Mouse (Mus musculus) ES-E14 (cell line): Measurements from ENCODE around the gene Nmnat2.

ENCODE experiments used
- CHD2 ChIP-seq: IDR thresholded peaks from 2 replicates; pipeline ENCODE4 v1.6.1; 2014; ENCODE audit warnings: mild to moderate bottlenecking, low read depth, low read length, inconsistent platforms
- HCFC1 ChIP-seq: IDR thresholded peaks from 2 replicates; pipeline ENCODE4 v1.6.1; 2012; ENCODE audit warnings: low read length, inconsistent platforms, borderline replicate concordance; ENCODE audit not compliant: insufficient read depth
- MAFK ChIP-seq: IDR thresholded peaks from 2 replicates; pipeline ENCODE4 v1.6.1; 2014; ENCODE audit warnings: mild to moderate bottlenecking, low read depth, low read length, inconsistent platforms; ENCODE audit not compliant: insufficient read depth
- ZC3H11A ChIP-seq: IDR thresholded peaks from 2 replicates; pipeline ENCODE4 v1.6.1; 2012; ENCODE audit warnings: low read depth, mild to moderate bottlenecking, inconsistent platforms, low read length, borderline replicate concordance
- ZNF384 ChIP-seq: IDR thresholded peaks from 2 replicates; pipeline ENCODE4 v1.6.1; 2012; ENCODE audit warnings: low read depth, low read length, inconsistent platforms

- TF ChIP-seq CHD2 (no peak), ZC3H11A (no peak), HCFC1 (no peak), MAFK (no peak), ZNF384 (no peak)
These were observed 165.8 kb downstream of the Nmnat2 start for GRCm38 (mm10) chr1:153120544-153120943.
